Mouse (Mus musculus): ENCODE measurements around the gene Serpina3m. TPM values are rescaled to one million over a fixed set of nuclear protein-coding genes. Genes with fewer than 3 reads are reported as not detected.
"Not testable (repeated sequence)": the region's sequence is repeated elsewhere in the genome, so short reads cannot be mapped to it uniquely, and the experiment has no call there.

Gene Serpina3m
- polyA plus RNA-seq (2014; fragmentation: Nextera tagmentation; extraction: Ambion mirVana): not detected in 2 replicates

GRCm38 (mm10) chr12:104338226-104338625, at the start of gene Serpina3m, which contains the start of gene Serpina3k:
TSS of gene Serpina3m (plus strand) at chr12:104338486.
TSS of gene Serpina3k (plus strand) at chr12:104338486.
- H3K4me2 ChIP-seq (ENCODE audit: low read depth, low read length); H3K9ac ChIP-seq (replicated peaks; ENCODE audit: low read depth, low read length); H3K36me3 ChIP-seq (ENCODE audit: control insufficient read depth, insufficient read depth, low read length); H3K4me3 ChIP-seq (ENCODE audit: low read depth, low read length); H3K9me3 ChIP-seq (ENCODE audit: control insufficient read depth, low read length); H3K27me3 ChIP-seq (ENCODE audit: control insufficient read depth, insufficient read depth, low read length); H3K4me1 ChIP-seq (ENCODE audit: control insufficient read depth, insufficient read depth, low read length); H3K27ac ChIP-seq (ENCODE audit: low read depth, low read length); ATAC-seq (ENCODE audit: low read depth): not testable (repeated sequence)
- 82% methylated on average over 3 of the region's 3 CpGs for WGBS

- 56% methylated on average over 4 of the region's 4 CpGs for WGBS
- H3K9ac ChIP-seq (replicated peaks; ENCODE audit: low read depth, low read length): no peak overlapping the region
- no peaks in the 10 kb centered on the region for H3K9me3 ChIP-seq (ENCODE audit: control insufficient read depth, low read length)
- H3K27me3 ChIP-seq (ENCODE audit: control insufficient read depth, insufficient read depth, low read length): no peaks in the 10 kb centered on the region
- no peak overlapping the region for H3K27ac ChIP-seq (ENCODE audit: low read depth, low read length)
- no peak for ATAC-seq (ENCODE audit: low read depth)
- H3K36me3 ChIP-seq (ENCODE audit: control insufficient read depth, insufficient read depth, low read length): no peaks in the 10 kb centered on the region
- no peaks in the 10 kb centered on the region for H3K4me1 ChIP-seq (ENCODE audit: control insufficient read depth, insufficient read depth, low read length)
- H3K4me3 ChIP-seq (ENCODE audit: low read depth, low read length): no peak overlapping the region
- no peak overlapping the region for H3K4me2 ChIP-seq (ENCODE audit: low read depth, low read length)
Measured at GRCm38 (mm10) chr12:104289872-104290271, 48.4 kb upstream of the Serpina3m start.

- ATAC-seq (ENCODE audit: low read depth): no peak
- Histone ChIP-seq H3K27ac (ENCODE audit: low read depth, low read length) (no peak overlapping the region), H3K27me3 (ENCODE audit: control insufficient read depth, insufficient read depth, low read length) (no peaks in the 10 kb centered on the region), H3K9ac (replicated peaks; ENCODE audit: low read depth, low read length) (no peak overlapping the region), H3K4me1 (ENCODE audit: control insufficient read depth, insufficient read depth, low read length) (no peaks in the 10 kb centered on the region), H3K4me2 (ENCODE audit: low read depth, low read length) (no peak overlapping the region), H3K36me3 (ENCODE audit: control insufficient read depth, insufficient read depth, low read length) (no peaks in the 10 kb centered on the region), H3K4me3 (ENCODE audit: low read depth, low read length) (no peak overlapping the region), H3K9me3 (ENCODE audit: control insufficient read depth, low read length) (no peaks in the 10 kb centered on the region)
- 88% methylated on average over 2 of the region's 2 CpGs for WGBS
Measured at GRCm38 (mm10) chr12:104293963-104294362, 44.3 kb upstream of the Serpina3m start.

GRCm38 (mm10) chr12:104298049-104298448, 40.2 kb upstream of the Serpina3m start:
- Histone ChIP-seq H3K36me3 (ENCODE audit: control insufficient read depth, insufficient read depth, low read length) (no peaks in the 10 kb centered on the region), H3K4me1 (ENCODE audit: control insufficient read depth, insufficient read depth, low read length) (no peaks in the 10 kb centered on the region), H3K4me3 (ENCODE audit: low read depth, low read length) (no peak overlapping the region), H3K9me3 (ENCODE audit: control insufficient read depth, low read length) (no peaks in the 10 kb centered on the region), H3K9ac (replicated peaks; ENCODE audit: low read depth, low read length) (no peak overlapping the region), H3K27ac (ENCODE audit: low read depth, low read length) (no peak overlapping the region), H3K27me3 (ENCODE audit: control insufficient read depth, insufficient read depth, low read length) (no peaks in the 10 kb centered on the region), H3K4me2 (ENCODE audit: low read depth, low read length) (no peak overlapping the region)
- ATAC-seq (ENCODE audit: low read depth): no peak
- 93% methylated on average over 2 of the region's 2 CpGs for WGBS

GRCm38 (mm10) chr12:104305991-104306390, 32.3 kb upstream of the Serpina3m start:
- WGBS: 89% methylated on average over 4 of the region's 4 CpGs
- no peaks in the 10 kb centered on the region for H3K27me3 ChIP-seq (ENCODE audit: control insufficient read depth, insufficient read depth, low read length)
- no peaks in the 10 kb centered on the region for H3K4me1 ChIP-seq (ENCODE audit: control insufficient read depth, insufficient read depth, low read length)
- ATAC-seq (ENCODE audit: low read depth): no peak
- no peak overlapping the region for H3K4me2 ChIP-seq (ENCODE audit: low read depth, low read length)
- no peaks in the 10 kb centered on the region for H3K9me3 ChIP-seq (ENCODE audit: control insufficient read depth, low read length)
- no peak overlapping the region for H3K4me3 ChIP-seq (ENCODE audit: low read depth, low read length)
- no peaks in the 10 kb centered on the region for H3K36me3 ChIP-seq (ENCODE audit: control insufficient read depth, insufficient read depth, low read length)
- no peak overlapping the region for H3K9ac ChIP-seq (replicated peaks; ENCODE audit: low read depth, low read length)
- no peak overlapping the region for H3K27ac ChIP-seq (ENCODE audit: low read depth, low read length)

GRCm38 (mm10) chr12:104314253-104314652, 24.0 kb upstream of the Serpina3m start, which contains the start of gene Serpina3j:
TSS of gene Serpina3j (plus strand) at chr12:104314553.
- Histone ChIP-seq H3K4me2 (ENCODE audit: low read depth, low read length) (no peak within 1 kb of the TSS), H3K27ac (ENCODE audit: low read depth, low read length) (no peak within 1 kb of the TSS), H3K4me1 (ENCODE audit: control insufficient read depth, insufficient read depth, low read length) (no peaks in the 10 kb centered on the region), H3K27me3 (ENCODE audit: control insufficient read depth, insufficient read depth, low read length) (no peaks in the 10 kb centered on the region), H3K9ac (replicated peaks; ENCODE audit: low read depth, low read length) (no peak within 1 kb of the TSS), H3K4me3 (ENCODE audit: low read depth, low read length) (no peak within 1 kb of the TSS), H3K36me3 (ENCODE audit: control insufficient read depth, insufficient read depth, low read length) (no peaks in the 10 kb centered on the region), H3K9me3 (ENCODE audit: control insufficient read depth, low read length) (no peaks in the 10 kb centered on the region)
- WGBS: 87% methylated on average over 1 of the region's 1 CpGs
- ATAC-seq (ENCODE audit: low read depth): no peak

- Histone ChIP-seq H3K4me3 (ENCODE audit: low read depth, low read length) (no peak overlapping the region), H3K27me3 (ENCODE audit: control insufficient read depth, insufficient read depth, low read length) (no peaks in the 10 kb centered on the region), H3K36me3 (ENCODE audit: control insufficient read depth, insufficient read depth, low read length) (no peaks in the 10 kb centered on the region), H3K27ac (ENCODE audit: low read depth, low read length) (no peak overlapping the region), H3K4me1 (ENCODE audit: control insufficient read depth, insufficient read depth, low read length) (no peaks in the 10 kb centered on the region), H3K4me2 (ENCODE audit: low read depth, low read length) (no peak overlapping the region), H3K9me3 (ENCODE audit: control insufficient read depth, low read length) (no peaks in the 10 kb centered on the region), H3K9ac (replicated peaks; ENCODE audit: low read depth, low read length) (no peak overlapping the region)
- WGBS: 83% methylated on average over 1 of the region's 1 CpGs
- ATAC-seq (ENCODE audit: low read depth): no peak
Measured at GRCm38 (mm10) chr12:104322454-104322853, 15.8 kb upstream of the Serpina3m start.

- no peaks in the 10 kb centered on the region for H3K36me3 ChIP-seq (ENCODE audit: control insufficient read depth, insufficient read depth, low read length)
- no peak for ATAC-seq (ENCODE audit: low read depth)
- H3K27ac ChIP-seq (ENCODE audit: low read depth, low read length): no peak overlapping the region
- no peaks in the 10 kb centered on the region for H3K4me1 ChIP-seq (ENCODE audit: control insufficient read depth, insufficient read depth, low read length)
- no peak overlapping the region for H3K9ac ChIP-seq (replicated peaks; ENCODE audit: low read depth, low read length)
- WGBS: 34% methylated on average over 1 of the region's 1 CpGs
- H3K4me3 ChIP-seq (ENCODE audit: low read depth, low read length): no peak overlapping the region
- H3K4me2 ChIP-seq (ENCODE audit: low read depth, low read length): no peak overlapping the region
- no peaks in the 10 kb centered on the region for H3K9me3 ChIP-seq (ENCODE audit: control insufficient read depth, low read length)
- no peaks in the 10 kb centered on the region for H3K27me3 ChIP-seq (ENCODE audit: control insufficient read depth, insufficient read depth, low read length)
Measured at GRCm38 (mm10) chr12:104331701-104332100, 6.6 kb upstream of the Serpina3m start.

- H3K36me3 ChIP-seq (ENCODE audit: control insufficient read depth, insufficient read depth, low read length); H3K27ac ChIP-seq (ENCODE audit: low read depth, low read length); H3K27me3 ChIP-seq (ENCODE audit: control insufficient read depth, insufficient read depth, low read length); H3K9me3 ChIP-seq (ENCODE audit: control insufficient read depth, low read length); H3K9ac ChIP-seq (replicated peaks; ENCODE audit: low read depth, low read length); H3K4me1 ChIP-seq (ENCODE audit: control insufficient read depth, insufficient read depth, low read length); H3K4me3 ChIP-seq (ENCODE audit: low read depth, low read length); H3K4me2 ChIP-seq (ENCODE audit: low read depth, low read length); ATAC-seq (ENCODE audit: low read depth): not testable (repeated sequence)
Measured at GRCm38 (mm10) chr12:104336873-104337272, 1.4 kb upstream of the Serpina3m start.

All from neural tube, embryonic 14.5 days (tissue).